Mouse (Mus musculus): Measurements from ENCODE around the gene Oscar. TPM values are rescaled to one million over a fixed set of nuclear protein-coding genes. Genes with fewer than 3 reads are reported as not detected.

Oscar gene
- polyA plus RNA-seq, 1 experiment, result not detected

GRCm38 (mm10) chr7:3644672-3645487, 28.9 kb upstream of the Oscar start, which contains the start of gene Cnot3:
Gene Cnot3 (plus strand): TSS chr7:3645268.
- no peaks in the 10 kb centered on the region for H3K27me3 ChIP-seq (ENCODE audit: control insufficient read depth, insufficient read depth, insufficient read length)
- peak within 1 kb of the TSS; percentile 68 for H3K4me3 ChIP-seq
- peaks cover 44% of the 10 kb centered on the region for H3K79me2 ChIP-seq (ENCODE audit: control insufficient read depth, insufficient read depth)
- no peaks in the 10 kb centered on the region for H3K36me3 ChIP-seq (ENCODE audit: control insufficient read depth, insufficient read depth)
- peak within 1 kb of the TSS; percentile 90 for H3K4me2 ChIP-seq (ENCODE audit: low read depth)
- peak; percentile 68 for TF ChIP-seq POLR2A (IDR thresholded peaks at IDR 0.05; ENCODE audit: insufficient read length, low read depth)
- TF ChIP-seq POLR2AphosphoS2 (IDR thresholded peaks at IDR 0.05; ENCODE audit: insufficient read length, low read depth), result peak; percentile 61
- TF ChIP-seq E2F4 (IDR thresholded peaks at IDR 0.05; ENCODE audit: insufficient read depth), result peak; percentile 65
- TF ChIP-seq USF1 (IDR thresholded peaks at IDR 0.05; ENCODE audit: low read depth), result no peak
- H3ac ChIP-seq (ENCODE audit: control insufficient read depth, insufficient read length), result peak within 1 kb of the TSS; percentile 73

DNA sequence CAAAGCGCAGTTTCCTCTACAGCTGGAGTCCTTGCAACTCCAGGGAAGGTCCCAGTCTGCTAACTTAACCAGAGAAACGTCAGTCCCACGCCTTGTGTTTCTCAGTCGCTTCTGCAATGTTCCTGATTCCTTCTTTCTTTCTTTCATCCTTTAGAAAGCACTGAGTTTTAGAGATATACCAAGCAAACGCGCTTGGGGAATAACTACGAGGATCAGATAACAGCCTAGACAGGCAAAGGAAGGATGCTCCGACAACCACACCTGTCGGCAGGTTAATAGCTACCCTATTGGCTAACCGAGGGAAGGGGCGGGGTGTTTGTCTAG, 28.4 kb upstream of the Oscar start:
- peaks cover 38% of the 10 kb centered on the region for H3K79me2 ChIP-seq (ENCODE audit: control insufficient read depth, insufficient read depth)
- H3K4me2 ChIP-seq (ENCODE audit: low read depth), result peak overlapping the region; percentile 76
- H3K4me3 ChIP-seq, result peak overlapping the region; percentile 68
- H3K36me3 ChIP-seq (ENCODE audit: control insufficient read depth, insufficient read depth), result no peaks in the 10 kb centered on the region
- no peaks in the 10 kb centered on the region for H3K27me3 ChIP-seq (ENCODE audit: control insufficient read depth, insufficient read depth, insufficient read length)
- TF ChIP-seq E2F4 (IDR thresholded peaks at IDR 0.05; ENCODE audit: insufficient read depth), result no peak
- no peak for TF ChIP-seq USF1 (IDR thresholded peaks at IDR 0.05; ENCODE audit: low read depth)
- no peak for TF ChIP-seq MYOD1 (IDR thresholded peaks at IDR 0.05; ENCODE audit: control insufficient read depth in 1 of 3, insufficient read length in 2 of 3, low read depth in 2 of 3)
- no peak for TF ChIP-seq REST (IDR thresholded peaks at IDR 0.05; ENCODE audit: insufficient read depth, insufficient read length)
- no peak for TF ChIP-seq MAX (IDR thresholded peaks at IDR 0.05; ENCODE audit: low read depth)
- TF ChIP-seq POLR2A (IDR thresholded peaks at IDR 0.05; ENCODE audit: insufficient read length, low read depth), result no peak
- TF ChIP-seq TCF12 (IDR thresholded peaks at IDR 0.05; ENCODE audit: insufficient read depth, poor library complexity, severe bottlenecking), result no peak
- no peak for TF ChIP-seq CEBPB (IDR thresholded peaks at IDR 0.05; ENCODE audit: insufficient read depth, poor library complexity, severe bottlenecking)
- no peak for TF ChIP-seq SRF (IDR thresholded peaks at IDR 0.05; ENCODE audit: control insufficient read depth, insufficient read length, low read depth)
- TF ChIP-seq TCF3 (IDR thresholded peaks at IDR 0.05; ENCODE audit: insufficient read length, low read depth), result no peak
- no peak for TF ChIP-seq POLR2AphosphoS2 (IDR thresholded peaks at IDR 0.05; ENCODE audit: insufficient read length, low read depth)
- TF ChIP-seq MYOG (IDR thresholded peaks at IDR 0.05; ENCODE audit: control insufficient read depth in 1 of 3, insufficient read depth in 1 of 3, insufficient read length in 2 of 3, low read depth in 2 of 3), result no peak
- H3ac ChIP-seq (ENCODE audit: control insufficient read depth, insufficient read length), result no peak overlapping the region

- Histone ChIP-seq H3K36me3 (ENCODE audit: control insufficient read depth, insufficient read depth) (no peaks in the 10 kb centered on the region), H3ac (ENCODE audit: control insufficient read depth, insufficient read length) (no peak overlapping the region), H3K27me3 (ENCODE audit: control insufficient read depth, insufficient read depth, insufficient read length) (no peaks in the 10 kb centered on the region), H3K4me3 (peak overlapping the region; percentile 68), H3K79me2 (ENCODE audit: control insufficient read depth, insufficient read depth) (peaks cover 33% of the 10 kb centered on the region), H3K4me2 (ENCODE audit: low read depth) (peak overlapping the region; percentile 76)
- no peak for TF ChIP-seq MYOD1 (IDR thresholded peaks at IDR 0.05; ENCODE audit: control insufficient read depth in 1 of 3, insufficient read length in 2 of 3, low read depth in 2 of 3)
- no peak for TF ChIP-seq SRF (IDR thresholded peaks at IDR 0.05; ENCODE audit: control insufficient read depth, insufficient read length, low read depth)
- TF ChIP-seq POLR2A (IDR thresholded peaks at IDR 0.05; ENCODE audit: insufficient read length, low read depth), result no peak
- no peak for TF ChIP-seq REST (IDR thresholded peaks at IDR 0.05; ENCODE audit: insufficient read depth, insufficient read length)
- no peak for TF ChIP-seq CEBPB (IDR thresholded peaks at IDR 0.05; ENCODE audit: insufficient read depth, poor library complexity, severe bottlenecking)
- TF ChIP-seq MAX (IDR thresholded peaks at IDR 0.05; ENCODE audit: low read depth), result no peak
- TF ChIP-seq TCF12 (IDR thresholded peaks at IDR 0.05; ENCODE audit: insufficient read depth, poor library complexity, severe bottlenecking), result no peak
- TF ChIP-seq E2F4 (IDR thresholded peaks at IDR 0.05; ENCODE audit: insufficient read depth), result no peak
- TF ChIP-seq TCF3 (IDR thresholded peaks at IDR 0.05; ENCODE audit: insufficient read length, low read depth), result no peak
- no peak for TF ChIP-seq POLR2AphosphoS2 (IDR thresholded peaks at IDR 0.05; ENCODE audit: insufficient read length, low read depth)
- no peak for TF ChIP-seq MYOG (IDR thresholded peaks at IDR 0.05; ENCODE audit: control insufficient read depth in 1 of 3, insufficient read depth in 1 of 3, insufficient read length in 2 of 3, low read depth in 2 of 3)
- TF ChIP-seq USF1 (IDR thresholded peaks at IDR 0.05; ENCODE audit: low read depth), result no peak
Observed at GRCm38 (mm10) chr7:3643843-3644242, 27.9 kb upstream of the Oscar start.

GRCm38 (mm10) chr7:3643412-3643811, 27.5 kb upstream of the Oscar start:
- Histone ChIP-seq H3K36me3 (ENCODE audit: control insufficient read depth, insufficient read depth) (no peaks in the 10 kb centered on the region), H3K79me2 (ENCODE audit: control insufficient read depth, insufficient read depth) (peaks cover 29% of the 10 kb centered on the region), H3K4me3 (no peak overlapping the region), H3K4me2 (ENCODE audit: low read depth) (no peak overlapping the region), H3K27me3 (ENCODE audit: control insufficient read depth, insufficient read depth, insufficient read length) (no peaks in the 10 kb centered on the region), H3ac (ENCODE audit: control insufficient read depth, insufficient read length) (no peak overlapping the region)
- no peak for TF ChIP-seq POLR2AphosphoS2 (IDR thresholded peaks at IDR 0.05; ENCODE audit: insufficient read length, low read depth)
- TF ChIP-seq E2F4 (IDR thresholded peaks at IDR 0.05; ENCODE audit: insufficient read depth), result no peak
- no peak for TF ChIP-seq TCF3 (IDR thresholded peaks at IDR 0.05; ENCODE audit: insufficient read length, low read depth)
- TF ChIP-seq SRF (IDR thresholded peaks at IDR 0.05; ENCODE audit: control insufficient read depth, insufficient read length, low read depth), result no peak
- TF ChIP-seq TCF12 (IDR thresholded peaks at IDR 0.05; ENCODE audit: insufficient read depth, poor library complexity, severe bottlenecking), result no peak
- no peak for TF ChIP-seq POLR2A (IDR thresholded peaks at IDR 0.05; ENCODE audit: insufficient read length, low read depth)
- TF ChIP-seq MAX (IDR thresholded peaks at IDR 0.05; ENCODE audit: low read depth), result no peak
- no peak for TF ChIP-seq REST (IDR thresholded peaks at IDR 0.05; ENCODE audit: insufficient read depth, insufficient read length)
- no peak for TF ChIP-seq CEBPB (IDR thresholded peaks at IDR 0.05; ENCODE audit: insufficient read depth, poor library complexity, severe bottlenecking)

GRCm38 (mm10) chr7:3630478-3630815, 14.5 kb upstream of the Oscar start:
- Histone ChIP-seq H3K4me2 (ENCODE audit: low read depth) (peak overlapping the region; percentile 89), H3K4me3 (peak overlapping the region; percentile 69), H3K36me3 (ENCODE audit: control insufficient read depth, insufficient read depth) (peaks cover 12% of the 10 kb centered on the region), H3K79me2 (ENCODE audit: control insufficient read depth, insufficient read depth) (peaks cover 35% of the 10 kb centered on the region), H3K27me3 (ENCODE audit: control insufficient read depth, insufficient read depth, insufficient read length) (no peaks in the 10 kb centered on the region), H3ac (ENCODE audit: control insufficient read depth, insufficient read length) (no peak overlapping the region)
- no peak for TF ChIP-seq E2F4 (IDR thresholded peaks at IDR 0.05; ENCODE audit: insufficient read depth)
- no peak for TF ChIP-seq TCF3 (IDR thresholded peaks at IDR 0.05; ENCODE audit: insufficient read length, low read depth)
- no peak for TF ChIP-seq MYOD1 (IDR thresholded peaks at IDR 0.05; ENCODE audit: control insufficient read depth in 1 of 3, insufficient read length in 2 of 3, low read depth in 2 of 3)
- no peak for TF ChIP-seq TCF12 (IDR thresholded peaks at IDR 0.05; ENCODE audit: insufficient read depth, poor library complexity, severe bottlenecking)
- no peak for TF ChIP-seq POLR2AphosphoS2 (IDR thresholded peaks at IDR 0.05; ENCODE audit: insufficient read length, low read depth)
- no peak for TF ChIP-seq SRF (IDR thresholded peaks at IDR 0.05; ENCODE audit: control insufficient read depth, insufficient read length, low read depth)
- TF ChIP-seq MYOG (IDR thresholded peaks at IDR 0.05; ENCODE audit: control insufficient read depth in 1 of 3, insufficient read depth in 1 of 3, insufficient read length in 2 of 3, low read depth in 2 of 3), result no peak
- TF ChIP-seq CEBPB (IDR thresholded peaks at IDR 0.05; ENCODE audit: insufficient read depth, poor library complexity, severe bottlenecking), result no peak
- no peak for TF ChIP-seq USF1 (IDR thresholded peaks at IDR 0.05; ENCODE audit: low read depth)
- TF ChIP-seq REST (IDR thresholded peaks at IDR 0.05; ENCODE audit: insufficient read depth, insufficient read length), result no peak
- TF ChIP-seq POLR2A (IDR thresholded peaks at IDR 0.05; ENCODE audit: insufficient read length, low read depth), result no peak
- TF ChIP-seq MAX (IDR thresholded peaks at IDR 0.05; ENCODE audit: low read depth), result no peak
